Mouse (Mus musculus): ENCODE measurements around the gene Vax2. TPM values are rescaled to one million over a fixed set of nuclear protein-coding genes. Genes with fewer than 3 reads are reported as not detected.

Gene Vax2
- total and polyA plus RNA-seq, 2 experiments from 2014 or later, result not detected

DNA sequence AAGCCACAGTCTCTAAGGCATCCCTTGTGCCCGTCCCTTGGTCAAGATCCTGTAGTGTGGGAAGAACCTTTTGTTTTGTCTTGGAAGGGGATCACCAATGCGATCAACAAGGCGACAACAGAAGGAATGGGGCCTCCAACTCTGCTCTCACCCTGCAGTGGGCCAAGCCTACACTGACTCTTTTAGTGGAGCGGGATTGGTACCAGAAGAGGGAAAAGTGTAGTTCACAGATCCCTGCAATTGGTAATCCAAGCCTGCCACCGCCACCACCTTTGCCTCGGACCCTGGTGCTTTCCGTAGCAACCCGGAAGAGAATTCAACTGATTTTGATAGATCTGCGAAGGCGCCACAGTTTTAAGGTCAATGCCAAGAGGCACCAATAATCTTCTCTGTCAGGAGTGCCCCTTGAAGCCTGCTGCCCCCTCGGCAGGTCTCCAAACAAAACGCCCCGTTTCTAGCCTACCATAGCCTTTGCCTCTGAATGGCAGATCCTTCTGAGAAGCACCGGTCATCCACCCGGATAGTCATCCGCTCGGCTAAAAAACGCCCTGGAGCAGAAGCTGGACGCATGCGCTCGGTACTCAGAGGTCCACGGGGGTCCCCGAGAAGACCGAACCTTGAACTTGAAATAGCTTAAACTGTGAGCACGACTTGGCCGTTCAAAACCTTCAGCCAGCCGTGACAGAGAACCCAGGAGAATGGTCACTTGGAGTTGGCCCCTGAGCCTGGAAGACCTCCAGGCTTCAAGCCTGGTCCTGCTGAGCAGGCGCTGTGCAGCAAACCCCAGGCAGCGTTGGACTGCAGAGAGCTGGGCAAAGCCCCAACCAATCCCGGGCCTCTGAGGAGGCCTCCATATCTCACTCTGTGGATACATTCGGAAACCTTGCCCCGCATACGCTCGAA lies 3.4 kb downstream of the Vax2 start:
- no peak for TF ChIP-seq CTCF (IDR thresholded peaks at IDR 0.05)
- no peak for ATAC-seq (ENCODE audit: low FRiP score)
- Histone ChIP-seq H3K9me3 (ENCODE audit: low read length) (no peaks in the 10 kb centered on the region), H3K9ac (replicated peaks; ENCODE audit: low read length, poor library complexity, severe bottlenecking) (no peak overlapping the region), H3K4me3 (ENCODE audit: low read depth, low read length) (no peak overlapping the region), H3K4me2 (ENCODE audit: low read depth, low read length, poor library complexity, severe bottlenecking) (no peak overlapping the region), H3K4me1 (ENCODE audit: insufficient read depth, low read length) (peaks cover 4% of the 10 kb centered on the region; the same call in 1 of the 2 replicates), H3K27me3 (ENCODE audit: insufficient read depth, low read length) (peaks cover 87% of the 10 kb centered on the region), H3K27ac (ENCODE audit: low read depth, low read length) (no peak overlapping the region), H3K36me3 (ENCODE audit: insufficient read depth, low read length) (no peaks in the 10 kb centered on the region)
- peak; percentile 31 for DNase-seq (ENCODE audit: low spot score)
- 2% methylated on average over 34 of the region's 34 CpGs for WGBS

DNA sequence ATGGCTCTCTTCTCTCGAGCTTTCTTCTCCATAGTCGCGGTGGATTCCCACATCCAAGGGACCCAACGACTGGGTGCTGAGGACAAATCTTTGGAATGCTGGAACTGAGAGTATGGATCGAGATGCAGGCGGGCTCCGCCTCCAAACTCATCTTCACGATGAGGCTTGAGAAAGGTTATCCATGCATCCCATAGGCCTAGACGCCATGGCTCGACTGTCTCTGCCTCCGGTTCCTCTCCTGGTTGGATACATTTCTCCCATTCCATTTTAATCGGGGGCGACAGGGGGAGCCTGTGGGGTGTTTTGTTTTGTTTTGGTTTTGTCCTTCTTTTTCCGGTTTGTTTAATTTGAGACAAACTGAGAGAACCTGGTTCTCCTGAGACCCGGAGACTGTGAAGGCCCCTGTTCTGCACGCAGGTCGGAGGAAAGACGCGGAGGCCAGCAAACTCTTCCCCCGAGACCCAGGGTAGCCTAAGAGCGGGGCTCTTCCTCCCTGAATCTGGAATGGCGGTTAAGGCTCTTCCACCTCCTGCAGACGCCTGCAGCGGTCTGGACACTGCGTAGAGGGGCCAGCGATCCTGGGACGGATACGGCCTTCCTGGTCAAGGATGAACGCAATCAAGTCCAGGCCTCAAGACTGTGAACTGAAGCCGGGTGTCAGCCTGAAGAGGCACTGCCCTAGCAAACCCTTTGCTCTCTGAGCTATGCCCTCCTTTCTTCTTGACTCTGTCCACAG lies 4.6 kb downstream of the Vax2 start:
- DNase-seq (ENCODE audit: low spot score) (no peak), ATAC-seq (ENCODE audit: low FRiP score) (no peak)
- WGBS, result 2% methylated on average over 30 of the region's 30 CpGs
- Histone ChIP-seq H3K36me3 (ENCODE audit: insufficient read depth, low read length) (no peaks in the 10 kb centered on the region), H3K4me1 (ENCODE audit: insufficient read depth, low read length) (peaks cover 4% of the 10 kb centered on the region; the same call in 1 of the 2 replicates), H3K9me3 (ENCODE audit: low read length) (no peaks in the 10 kb centered on the region), H3K4me2 (ENCODE audit: low read depth, low read length, poor library complexity, severe bottlenecking) (no peak overlapping the region), H3K9ac (replicated peaks; ENCODE audit: low read length, poor library complexity, severe bottlenecking) (no peak overlapping the region), H3K4me3 (ENCODE audit: low read depth, low read length) (no peak overlapping the region), H3K27me3 (ENCODE audit: insufficient read depth, low read length) (peaks cover 84% of the 10 kb centered on the region), H3K27ac (ENCODE audit: low read depth, low read length) (no peak overlapping the region)
- TF ChIP-seq CTCF (IDR thresholded peaks at IDR 0.05), result no peak

DNA sequence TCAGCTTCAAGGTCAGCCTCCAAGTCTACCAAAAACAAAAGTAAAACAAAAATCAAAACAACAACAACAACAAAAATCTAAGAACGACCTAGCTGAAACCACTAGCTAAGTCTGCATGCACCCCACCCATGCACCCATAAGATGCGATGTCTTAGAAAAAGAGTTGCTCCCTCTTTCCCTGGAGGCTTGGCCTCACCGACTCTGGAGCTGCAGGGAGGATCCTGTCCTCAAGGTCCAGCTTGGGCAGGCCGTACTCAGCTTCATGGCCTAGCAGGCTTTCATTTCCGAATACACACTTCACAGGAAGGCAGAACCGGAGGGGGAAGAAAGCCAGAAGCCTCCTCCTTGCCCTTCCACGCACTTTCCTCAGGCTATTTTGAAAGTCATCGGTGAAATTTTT lies 6.0 kb downstream of the Vax2 start:
- Histone ChIP-seq H3K4me3 (ENCODE audit: low read depth, low read length) (no peak overlapping the region), H3K9ac (replicated peaks; ENCODE audit: low read length, poor library complexity, severe bottlenecking) (no peak overlapping the region), H3K4me2 (ENCODE audit: low read depth, low read length, poor library complexity, severe bottlenecking) (no peak overlapping the region), H3K9me3 (ENCODE audit: low read length) (no peaks in the 10 kb centered on the region), H3K27me3 (ENCODE audit: insufficient read depth, low read length) (peaks cover 85% of the 10 kb centered on the region), H3K4me1 (ENCODE audit: insufficient read depth, low read length) (no peaks in the 10 kb centered on the region), H3K27ac (ENCODE audit: low read depth, low read length) (no peak overlapping the region), H3K36me3 (ENCODE audit: insufficient read depth, low read length) (no peaks in the 10 kb centered on the region)
- DNase-seq (ENCODE audit: low spot score), result no peak
- ATAC-seq (ENCODE audit: low FRiP score), result no peak
- 2% methylated on average over 8 of the region's 8 CpGs for WGBS
- TF ChIP-seq CTCF (IDR thresholded peaks at IDR 0.05), result no peak

DNA sequence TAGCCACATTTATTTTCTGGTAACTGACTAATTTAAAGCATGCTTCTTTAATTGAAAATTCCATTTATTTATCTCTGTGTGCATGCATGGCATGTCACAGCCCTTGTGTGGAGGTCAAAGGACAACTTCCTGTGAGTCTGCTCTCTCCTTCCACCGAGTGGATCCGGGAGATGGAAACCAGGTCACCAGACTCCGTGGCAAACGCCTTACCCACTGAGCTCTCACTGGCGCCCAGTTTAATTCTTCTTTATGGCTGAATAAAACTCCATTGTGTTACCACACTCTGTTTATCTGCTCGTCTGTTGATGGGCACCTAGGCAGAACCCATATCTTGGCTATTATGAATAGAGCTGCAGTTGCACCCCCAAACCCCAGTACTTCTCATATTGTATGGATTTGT lies 11.5 kb downstream of the Vax2 start:
- H3K27me3 ChIP-seq (ENCODE audit: insufficient read depth, low read length), result peaks cover 47% of the 10 kb centered on the region
- no peak for TF ChIP-seq CTCF (IDR thresholded peaks at IDR 0.05)
- no peak overlapping the region for H3K9ac ChIP-seq (replicated peaks; ENCODE audit: low read length, poor library complexity, severe bottlenecking)
- no peak overlapping the region for H3K4me2 ChIP-seq (ENCODE audit: low read depth, low read length, poor library complexity, severe bottlenecking)
- no peak overlapping the region for H3K27ac ChIP-seq (ENCODE audit: low read depth, low read length)
- no peaks in the 10 kb centered on the region for H3K9me3 ChIP-seq (ENCODE audit: low read length)
- DNase-seq (ENCODE audit: low spot score) (no peak), ATAC-seq (ENCODE audit: low FRiP score) (no peak)
- H3K36me3 ChIP-seq (ENCODE audit: insufficient read depth, low read length), result no peaks in the 10 kb centered on the region
- WGBS, result 23% methylated on average over 6 of the region's 6 CpGs
- H3K4me3 ChIP-seq (ENCODE audit: low read depth, low read length), result no peak overlapping the region
- H3K4me1 ChIP-seq (ENCODE audit: insufficient read depth, low read length), result no peaks in the 10 kb centered on the region

DNA sequence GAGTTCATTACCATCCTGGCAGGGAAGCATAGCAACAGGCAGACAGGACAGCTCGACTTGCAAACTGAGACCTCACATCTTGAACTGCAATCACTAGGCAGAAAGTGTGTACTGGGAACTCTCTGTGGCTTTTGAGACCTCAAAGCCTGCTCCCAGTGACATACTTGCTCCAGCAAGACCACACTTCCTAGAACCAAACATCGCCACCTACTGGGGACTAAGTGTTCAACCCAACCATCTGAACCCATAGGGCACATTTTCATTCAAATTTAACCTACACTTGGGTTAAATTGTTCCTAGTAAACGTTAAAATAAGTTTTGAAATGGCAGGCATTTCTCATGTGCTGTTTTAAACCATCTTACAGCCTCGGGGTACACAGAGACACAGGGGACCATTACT lies 16.1 kb downstream of the Vax2 start:
- 45% methylated on average over 4 of the region's 4 CpGs for WGBS

DNA sequence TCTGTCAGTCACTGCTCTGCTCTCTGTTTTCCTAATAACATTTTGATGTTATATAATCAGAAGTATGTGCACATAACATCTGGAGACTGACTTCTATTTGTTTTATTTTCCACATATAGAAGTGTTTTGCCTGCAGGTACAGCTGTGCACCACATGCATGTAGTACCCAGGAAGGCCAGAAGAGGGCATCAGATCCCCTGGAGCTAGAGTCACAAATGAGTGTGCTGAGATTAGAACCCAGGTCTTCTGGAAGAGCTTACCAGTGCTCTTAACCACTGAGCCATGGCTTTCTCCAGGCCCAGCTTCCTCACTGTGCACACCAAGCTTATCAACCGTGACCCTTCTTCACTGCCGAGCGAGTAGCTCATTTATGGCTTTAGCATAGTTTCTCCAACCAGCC lies 17.4 kb downstream of the Vax2 start:
- H3K4me1 ChIP-seq (ENCODE audit: insufficient read depth, low read length), result no peaks in the 10 kb centered on the region
- WGBS, result 87% methylated on average over 3 of the region's 3 CpGs
- DNase-seq (ENCODE audit: low spot score) (no peak), ATAC-seq (ENCODE audit: low FRiP score) (no peak)
- H3K27ac ChIP-seq (ENCODE audit: low read depth, low read length), result no peak overlapping the region
- no peaks in the 10 kb centered on the region for H3K36me3 ChIP-seq (ENCODE audit: insufficient read depth, low read length)
- no peak overlapping the region for H3K4me3 ChIP-seq (ENCODE audit: low read depth, low read length)
- H3K27me3 ChIP-seq (ENCODE audit: insufficient read depth, low read length), result peaks cover 4% of the 10 kb centered on the region; the same call in 1 of the 2 replicates
- H3K4me2 ChIP-seq (ENCODE audit: low read depth, low read length, poor library complexity, severe bottlenecking), result no peak overlapping the region
- H3K9me3 ChIP-seq (ENCODE audit: low read length), result no peaks in the 10 kb centered on the region
- TF ChIP-seq CTCF (IDR thresholded peaks at IDR 0.05), result peak; percentile 63
- H3K9ac ChIP-seq (replicated peaks; ENCODE audit: low read length, poor library complexity, severe bottlenecking), result no peak overlapping the region

More for the DNA sequence above, 16.1 kb downstream of the Vax2 start:
- no peak for DNase-seq (ENCODE audit: low spot score)
- Histone ChIP-seq H3K36me3 (ENCODE audit: insufficient read depth, low read length) (no peaks in the 10 kb centered on the region), H3K27ac (ENCODE audit: low read depth, low read length) (no peak overlapping the region), H3K4me2 (ENCODE audit: low read depth, low read length, poor library complexity, severe bottlenecking) (no peak overlapping the region), H3K27me3 (ENCODE audit: insufficient read depth, low read length) (peaks cover 6% of the 10 kb centered on the region), H3K4me1 (ENCODE audit: insufficient read depth, low read length) (no peaks in the 10 kb centered on the region), H3K9ac (replicated peaks; ENCODE audit: low read length, poor library complexity, severe bottlenecking) (no peak overlapping the region), H3K9me3 (ENCODE audit: low read length) (no peaks in the 10 kb centered on the region), H3K4me3 (ENCODE audit: low read depth, low read length) (no peak overlapping the region)
- no peak for ATAC-seq (ENCODE audit: low FRiP score)
- peak; percentile 29 for TF ChIP-seq CTCF (IDR thresholded peaks at IDR 0.05)
